Mouse (Mus musculus) 3134 (cell line): Measurements from ENCODE around the gene Ywhag.

Source experiments
- DNase-seq: peaks from one replicate; pipeline ENCODE4 v3.0.0-alpha.2; 2011; ENCODE audit warnings: low spot score; ENCODE audit not compliant: insufficient read length; ENCODE audit errors: extremely low read depth

The Ywhag gene

GRCm38 (mm10) chr5:135916051-135916565 is 18.3 kb downstream of the Ywhag start:
- no peak for DNase-seq

- DNase-seq = no peak
Measured at GRCm38 (mm10) chr5:135914156-135914555, 20.3 kb downstream of the Ywhag start.

DNA sequence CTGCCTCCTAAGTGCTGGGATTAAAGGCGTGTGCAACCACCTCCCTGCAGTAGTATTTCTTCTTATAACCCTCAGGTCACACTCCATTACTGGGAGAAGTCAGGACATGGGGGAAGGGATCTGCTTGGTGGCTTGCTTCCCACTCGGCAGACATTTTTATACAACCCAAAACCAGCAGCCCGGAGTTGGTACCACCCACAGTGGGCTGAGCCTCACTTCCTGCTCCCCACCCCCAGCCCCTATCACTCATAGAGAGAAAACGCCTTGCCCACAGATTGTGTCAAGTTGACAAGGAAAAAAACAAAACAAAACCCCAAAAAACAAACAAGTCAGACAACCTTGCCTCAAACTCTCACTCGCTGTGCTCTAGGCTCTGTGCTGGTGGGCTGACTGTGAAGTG is 21.2 kb downstream of the Ywhag start:
- DNase-seq = no peak

DNA sequence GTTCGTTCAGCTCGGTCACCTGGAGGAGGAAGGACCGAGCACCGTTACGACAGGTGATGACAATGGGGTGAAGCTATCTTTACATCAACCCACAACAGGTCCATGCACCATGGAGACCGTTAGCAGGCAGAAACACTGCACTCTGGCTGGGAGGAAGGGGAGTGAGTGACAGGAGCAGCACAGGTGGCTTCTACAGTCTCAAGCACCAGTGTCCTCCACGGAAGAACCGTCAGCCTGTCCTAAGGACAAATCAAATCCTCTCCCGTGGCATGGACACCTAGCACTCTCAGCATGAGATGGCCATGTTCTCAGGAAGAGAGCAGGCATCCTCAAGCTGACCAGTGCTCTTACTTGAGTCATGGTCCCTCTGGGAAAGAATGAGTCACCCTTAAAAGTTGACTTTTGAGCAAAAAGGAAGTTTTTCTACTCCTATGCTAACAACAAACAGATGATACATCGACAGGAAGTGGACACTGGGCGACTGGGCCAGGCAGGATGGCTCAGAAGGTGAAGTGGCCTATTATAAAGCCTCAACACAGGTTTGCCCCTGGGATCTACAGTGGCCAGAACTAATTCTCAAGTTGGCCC is 22.7 kb downstream of the Ywhag start:
- DNase-seq = peak; percentile 66

DNA sequence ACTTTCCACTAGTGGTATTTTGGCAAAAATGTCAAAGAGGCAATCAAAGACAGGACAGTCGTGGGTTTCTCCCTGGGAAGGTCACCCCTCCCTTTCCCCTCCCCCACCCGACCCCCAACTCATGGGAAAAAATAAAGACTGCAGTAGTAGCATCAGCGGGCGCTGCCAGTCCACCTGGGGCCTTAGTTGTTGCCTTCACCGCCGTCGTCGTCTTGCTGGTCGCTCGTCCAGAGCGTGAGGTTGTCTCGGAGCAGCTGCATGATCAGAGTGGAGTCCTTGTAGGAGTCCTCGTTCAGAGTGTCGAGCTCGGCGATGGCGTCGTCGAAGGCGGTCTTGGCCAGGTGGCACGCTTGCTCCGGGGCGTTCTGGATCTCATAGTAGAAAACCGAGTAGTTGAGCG is 23.6 kb downstream of the Ywhag start:
- no peak for DNase-seq

- DNase-seq = no peak
Measured at GRCm38 (mm10) chr5:135909646-135910045, 24.8 kb downstream of the Ywhag start.

DNA sequence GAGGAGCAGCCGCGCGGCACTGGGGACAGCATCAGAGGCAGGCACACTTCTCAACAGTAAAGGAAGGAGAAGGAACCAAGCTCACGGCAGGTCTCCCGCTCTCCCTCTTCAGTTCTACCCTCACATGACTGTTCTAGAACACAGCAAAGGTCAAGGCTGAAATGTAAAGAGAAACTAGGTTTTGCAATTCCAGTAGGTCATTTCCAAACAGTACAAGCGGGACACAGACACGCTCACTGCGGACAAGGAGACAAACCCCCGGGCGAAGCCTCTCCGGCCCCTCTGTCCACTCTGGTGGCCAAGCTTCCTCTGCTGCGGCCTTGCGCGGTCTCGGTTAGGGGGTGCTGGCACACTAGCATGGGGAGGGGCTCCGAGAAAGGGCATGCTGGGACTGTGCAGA is 25.4 kb downstream of the Ywhag start:
- no peak for DNase-seq

DNA sequence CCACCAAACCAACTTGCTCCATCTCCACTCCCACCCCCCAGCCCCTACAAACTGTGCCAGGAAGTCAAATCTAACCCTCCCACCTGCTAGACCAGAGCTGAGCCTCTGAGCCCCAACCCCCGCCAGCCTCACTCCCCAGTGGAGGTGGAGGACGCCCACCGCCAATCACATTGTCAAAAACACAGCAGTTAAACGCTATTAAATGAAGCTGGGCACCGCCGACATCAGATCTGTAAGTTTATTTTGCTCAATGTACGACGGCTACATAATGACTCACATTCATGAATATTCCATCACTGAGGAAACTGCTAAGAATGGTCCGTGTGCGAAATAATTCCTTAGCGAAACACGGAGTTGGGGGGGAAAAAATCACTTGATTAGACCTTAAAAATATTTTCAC is 26.2 kb downstream of the Ywhag start:
- no peak for DNase-seq

- peak; percentile 39 for DNase-seq
Measured at GRCm38 (mm10) chr5:135907256-135907655, 27.2 kb downstream of the Ywhag start.

DNA sequence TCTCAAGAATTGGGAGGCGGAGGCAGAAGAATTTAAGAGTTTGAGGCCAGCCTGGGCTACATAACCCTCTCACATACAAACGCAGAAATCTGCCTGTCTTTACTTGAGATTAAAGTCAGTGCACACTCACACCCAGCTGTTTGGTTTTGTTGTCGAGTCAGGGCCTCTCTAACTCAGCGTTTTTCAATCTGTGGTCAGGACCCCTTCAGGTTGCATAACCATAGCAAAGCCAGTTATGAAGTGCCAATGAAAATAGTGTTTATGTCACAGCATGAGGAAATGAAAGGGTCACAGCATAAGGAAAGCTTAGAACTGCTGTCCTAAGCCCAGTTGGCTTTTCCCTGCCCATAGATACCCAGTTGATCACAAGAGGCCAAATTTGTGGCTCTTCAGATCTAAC is 27.6 kb downstream of the Ywhag start:
- DNase-seq = no peak

DNA sequence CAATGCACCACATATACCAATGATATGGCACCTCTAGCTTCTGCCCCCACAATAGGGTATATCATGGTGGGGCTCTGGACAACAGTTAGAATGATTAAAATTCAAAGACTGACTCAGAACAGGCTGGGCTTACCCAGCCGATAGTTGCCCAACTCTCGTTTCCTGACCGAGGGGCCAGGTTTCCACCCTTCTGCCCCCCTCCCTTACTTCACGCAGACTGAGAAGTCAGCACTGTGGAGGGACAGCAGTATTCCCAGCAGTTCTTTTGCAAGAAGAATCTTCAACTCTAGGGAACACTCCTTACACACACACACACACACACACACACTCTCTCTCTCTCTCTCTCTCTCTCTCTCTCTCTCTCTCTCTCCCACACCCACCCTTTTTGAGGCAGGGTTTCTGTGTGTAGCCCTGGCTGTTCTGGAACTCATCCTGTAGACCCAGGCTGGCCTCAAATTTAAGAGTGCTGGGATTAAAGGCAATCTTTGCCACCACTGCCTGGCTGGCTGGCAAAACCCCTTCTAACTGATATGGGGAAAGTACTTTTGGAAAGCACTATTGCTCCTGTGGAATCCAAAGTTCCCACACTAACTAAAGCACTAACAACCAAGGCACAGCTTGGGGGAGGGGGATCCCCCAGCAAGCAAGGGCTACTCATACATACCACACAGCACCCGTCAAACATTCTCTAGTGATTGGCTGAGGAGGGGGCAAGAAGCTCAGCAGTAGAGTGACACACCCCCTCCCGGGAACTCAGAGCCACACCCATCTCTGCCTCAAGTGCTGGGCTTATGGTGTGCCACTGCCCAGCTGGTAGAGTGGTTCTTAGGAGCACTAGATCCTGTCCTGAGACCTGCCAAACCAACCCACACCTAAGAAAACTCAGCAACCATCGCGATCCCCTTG is 28.8 kb downstream of the Ywhag start:
- DNase-seq = no peak

GRCm38 (mm10) chr5:135904259-135904658 is 30.2 kb downstream of the Ywhag start:
- DNase-seq = no peak

GRCm38 (mm10) chr5:135903551-135904151 is 30.8 kb downstream of the Ywhag start:
- DNase-seq = peak; percentile 58

DNA sequence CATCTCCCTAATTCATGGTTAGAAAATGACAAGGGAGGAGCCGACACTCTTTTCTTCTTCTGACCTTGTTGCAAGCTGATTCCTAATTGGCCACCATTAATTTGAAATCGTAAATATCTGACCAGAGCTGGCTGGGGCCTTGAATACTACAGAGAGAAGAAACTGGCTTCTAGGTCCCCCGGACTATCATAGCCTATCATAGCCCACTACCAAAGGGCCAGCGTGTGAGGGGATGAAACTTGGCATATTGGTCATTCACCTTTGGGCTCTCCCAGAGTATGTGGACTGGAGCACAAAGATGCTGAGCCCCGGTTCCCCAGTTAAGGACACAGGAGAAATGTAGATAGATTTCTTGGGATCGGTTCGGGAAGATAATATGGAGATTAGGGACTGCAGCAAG is 31.4 kb downstream of the Ywhag start:
- no peak for DNase-seq

DNA sequence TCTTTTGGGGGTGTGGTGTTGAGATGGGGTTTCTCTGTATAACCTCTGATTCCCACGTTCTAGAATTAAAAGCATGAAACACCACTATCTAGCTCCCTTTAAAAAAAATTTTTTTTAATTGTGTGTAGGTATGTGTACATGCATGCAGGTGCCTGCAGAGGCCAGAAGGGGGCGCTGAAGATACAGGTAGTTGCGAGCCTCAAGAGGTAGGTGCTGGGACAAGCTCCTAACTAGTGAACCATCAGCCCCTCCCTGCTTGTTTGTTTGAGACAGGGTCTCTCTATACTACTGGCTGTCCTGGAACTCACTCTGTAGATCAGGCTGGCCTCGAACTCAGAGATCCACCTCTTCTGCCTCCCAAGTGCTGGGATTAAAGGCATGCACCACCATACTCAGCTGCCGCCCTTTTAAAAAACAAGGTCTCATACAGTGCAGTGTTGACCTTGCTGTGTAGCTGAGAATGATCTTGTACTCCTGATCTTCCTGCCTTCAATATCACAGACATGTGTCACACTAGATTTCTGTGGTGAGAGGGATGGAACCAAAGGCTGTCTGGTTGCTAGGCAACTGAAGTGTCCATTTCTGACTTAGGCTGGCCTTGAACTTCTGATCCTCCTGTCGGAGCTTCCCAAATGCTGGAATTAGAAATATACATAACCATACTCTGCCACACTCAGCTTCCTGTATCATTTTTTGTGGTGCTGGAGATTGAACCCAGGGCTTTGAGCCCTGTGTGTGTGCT is 32.9 kb downstream of the Ywhag start:
- DNase-seq = no peak

DNA sequence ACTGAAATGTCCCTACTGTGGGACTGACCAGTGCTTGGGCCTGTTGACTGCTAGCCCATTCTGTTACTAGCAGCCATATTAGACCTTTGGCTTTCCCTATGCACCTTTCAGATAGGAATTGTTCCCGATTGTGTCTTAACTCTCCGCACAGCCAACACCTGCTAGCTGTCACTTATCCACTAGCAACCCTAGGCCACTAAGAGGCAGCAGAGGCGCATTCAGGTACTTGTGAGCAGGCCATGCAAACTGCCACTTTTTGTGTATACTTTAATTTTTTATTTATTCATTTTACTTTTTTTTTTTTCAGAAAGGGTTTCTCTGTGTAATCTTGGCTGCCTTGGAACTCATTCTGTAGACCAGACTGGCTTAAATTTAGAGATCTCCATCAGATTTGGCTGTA is 33.7 kb downstream of the Ywhag start:
- no peak for DNase-seq

- DNase-seq = no peak
Measured at GRCm38 (mm10) chr5:135899833-135900232, 34.6 kb downstream of the Ywhag start.

- DNase-seq = no peak
Measured at GRCm38 (mm10) chr5:135898995-135899394, 35.4 kb downstream of the Ywhag start.

GRCm38 (mm10) chr5:135898028-135898427 is 36.4 kb downstream of the Ywhag start:
- no peak for DNase-seq

DNA sequence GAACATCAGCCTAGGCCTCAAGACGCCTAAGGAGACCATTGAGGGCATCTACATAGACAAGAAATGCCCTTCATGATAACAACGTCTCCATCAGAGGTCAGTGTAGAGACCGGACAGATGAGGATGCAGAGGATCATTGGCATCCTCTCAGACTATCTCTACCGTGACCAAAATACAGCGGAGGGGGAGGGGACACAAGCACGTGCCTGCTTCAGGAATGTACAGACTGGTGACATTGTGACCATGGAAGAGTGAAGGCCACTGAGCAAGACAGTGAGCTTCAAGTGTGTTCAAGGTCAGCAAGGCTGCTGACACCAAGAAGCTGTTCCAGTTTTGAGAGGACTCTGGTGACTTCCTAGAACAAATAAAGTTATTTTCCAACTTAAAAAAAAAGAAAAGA is 39.5 kb downstream of the Ywhag start:
- no peak for DNase-seq
